Mouse (Mus musculus): ENCODE results near the gene Zdhhc16. TPM values are rescaled to one million over a fixed set of nuclear protein-coding genes. Genes with fewer than 3 reads are reported as not detected.

The Zdhhc16 gene
- polyA plus RNA-seq, 1 experiment from 2014 or later = 87.2 TPM

- Histone ChIP-seq H3K36me3 (no peaks in the 10 kb centered on the region; the same call in 1 of the 2 replicates), H3K4me2 (replicated peaks) (peak overlapping the region; percentile 6; the same call in 1 of the 2 replicates), H3K4me3 (replicated peaks) (no peak overlapping the region), H3K27me3 (no peaks in the 10 kb centered on the region), H3K9ac (no peak overlapping the region), H3K4me1 (peaks cover 42% of the 10 kb centered on the region), H3K27ac (replicated peaks) (peak overlapping the region; percentile 80), H3K9me3 (replicated peaks) (no peaks in the 10 kb centered on the region)
- 38% methylated on average over 13 of the region's 13 CpGs for WGBS
- ATAC-seq (ENCODE audit: insufficient number of reproducible peaks, low FRiP score, low TSS enrichment, low read depth) = peak; percentile 70; the same call in 1 of the 2 replicates
These were observed 40.9 kb downstream of the Zdhhc16 start for GRCm38 (mm10) chr19:41973891-41974794.

- no peaks in the 10 kb centered on the region for H3K27me3 ChIP-seq
- H3K27ac ChIP-seq (replicated peaks) = peak overlapping the region; percentile 92
- no peaks in the 10 kb centered on the region for H3K9me3 ChIP-seq (replicated peaks)
- no peak for ATAC-seq (ENCODE audit: insufficient number of reproducible peaks, low FRiP score, low TSS enrichment, low read depth)
- WGBS = under 1% methylated on average over 16 of the region's 16 CpGs
- H3K4me3 ChIP-seq (replicated peaks) = peak overlapping the region; percentile 82
- peak overlapping the region; percentile 78 for H3K4me2 ChIP-seq (replicated peaks)
- H3K9ac ChIP-seq = peak overlapping the region; percentile 60
- H3K4me1 ChIP-seq = peaks cover 46% of the 10 kb centered on the region
- H3K36me3 ChIP-seq = no peaks in the 10 kb centered on the region
These were observed 47.1 kb downstream of the Zdhhc16 start for GRCm38 (mm10) chr19:41980422-41980818.

- Histone ChIP-seq H3K36me3 (no peaks in the 10 kb centered on the region), H3K4me3 (replicated peaks) (peak within 1 kb of the TSS; percentile 82), H3K27me3 (no peaks in the 10 kb centered on the region), H3K4me2 (replicated peaks) (peak within 1 kb of the TSS; percentile 78), H3K4me1 (peaks cover 44% of the 10 kb centered on the region), H3K9ac (peak within 1 kb of the TSS; percentile 82), H3K9me3 (replicated peaks) (no peaks in the 10 kb centered on the region), H3K27ac (replicated peaks) (peak within 1 kb of the TSS; percentile 92)
- ATAC-seq (ENCODE audit: insufficient number of reproducible peaks, low FRiP score, low TSS enrichment, low read depth) = peak; percentile 97
- WGBS = under 1% methylated on average over 67 of the region's 68 CpGs
These were observed 47.7 kb downstream of the Zdhhc16 start, which contains the start of gene Mms19 for GRCm38 (mm10) chr19:41980819-41981594. Gene Mms19 (minus strand): TSS chr19:41981157.

GRCm38 (mm10) chr19:41981595-41981927 is 48.3 kb downstream of the Zdhhc16 start, which contains the start of gene Ubtd1:
Gene Ubtd1 (plus strand): TSS chr19:41981763.
- Histone ChIP-seq H3K9ac (peak within 1 kb of the TSS; percentile 82), H3K4me1 (peaks cover 42% of the 10 kb centered on the region), H3K4me3 (replicated peaks) (peak within 1 kb of the TSS; percentile 82), H3K9me3 (replicated peaks) (no peaks in the 10 kb centered on the region), H3K36me3 (no peaks in the 10 kb centered on the region), H3K27ac (replicated peaks) (peak within 1 kb of the TSS; percentile 92), H3K4me2 (replicated peaks) (peak within 1 kb of the TSS; percentile 78), H3K27me3 (no peaks in the 10 kb centered on the region)
- under 1% methylated on average over 32 of the region's 33 CpGs for WGBS
- ATAC-seq (ENCODE audit: insufficient number of reproducible peaks, low FRiP score, low TSS enrichment, low read depth) = no peak; the same call in 1 of the 2 replicates

GRCm38 (mm10) chr19:41981931-41982790 is 48.9 kb downstream of the Zdhhc16 start:
- Histone ChIP-seq H3K4me2 (replicated peaks) (peak overlapping the region; percentile 78), H3K9me3 (replicated peaks) (no peaks in the 10 kb centered on the region), H3K27ac (replicated peaks) (peak overlapping the region; percentile 92), H3K27me3 (no peaks in the 10 kb centered on the region), H3K4me1 (peaks cover 38% of the 10 kb centered on the region), H3K36me3 (no peaks in the 10 kb centered on the region), H3K4me3 (replicated peaks) (peak overlapping the region; percentile 82), H3K9ac (peak overlapping the region; percentile 82)
- WGBS = under 1% methylated on average over 74 of the region's 74 CpGs
- no peak for ATAC-seq (ENCODE audit: insufficient number of reproducible peaks, low FRiP score, low TSS enrichment, low read depth)

GRCm38 (mm10) chr19:41982791-41983150 is 49.5 kb downstream of the Zdhhc16 start:
- peaks cover 31% of the 10 kb centered on the region for H3K4me1 ChIP-seq
- peak overlapping the region; percentile 82 for H3K9ac ChIP-seq

GRCm38 (mm10) chr19:41985994-41986393 is 52.7 kb downstream of the Zdhhc16 start:
- no peak for ATAC-seq (ENCODE audit: insufficient number of reproducible peaks, low FRiP score, low TSS enrichment, low read depth)
- Histone ChIP-seq H3K4me2 (replicated peaks) (no peak overlapping the region), H3K27ac (replicated peaks) (no peak overlapping the region), H3K4me1 (peaks cover 20% of the 10 kb centered on the region), H3K4me3 (replicated peaks) (no peak overlapping the region), H3K9me3 (replicated peaks) (no peaks in the 10 kb centered on the region), H3K27me3 (no peaks in the 10 kb centered on the region), H3K36me3 (no peaks in the 10 kb centered on the region), H3K9ac (no peak overlapping the region)
- WGBS = 95% methylated on average over 5 of the region's 5 CpGs

More at GRCm38 (mm10) chr19:41982791-41983150, 49.5 kb downstream of the Zdhhc16 start:
- 8% methylated on average over 4 of the region's 4 CpGs for WGBS
- no peaks in the 10 kb centered on the region for H3K27me3 ChIP-seq
- H3K4me3 ChIP-seq (replicated peaks) = peak overlapping the region; percentile 82
- peak overlapping the region; percentile 92 for H3K27ac ChIP-seq (replicated peaks)
- no peaks in the 10 kb centered on the region for H3K36me3 ChIP-seq
- H3K9me3 ChIP-seq (replicated peaks) = no peaks in the 10 kb centered on the region
- peak overlapping the region; percentile 78 for H3K4me2 ChIP-seq (replicated peaks)
- no peak for ATAC-seq (ENCODE audit: insufficient number of reproducible peaks, low FRiP score, low TSS enrichment, low read depth)

GRCm38 (mm10) chr19:41987206-41987605 is 53.9 kb downstream of the Zdhhc16 start:
- Histone ChIP-seq H3K4me3 (replicated peaks) (no peak overlapping the region), H3K4me1 (peaks cover 28% of the 10 kb centered on the region), H3K9ac (no peak overlapping the region), H3K9me3 (replicated peaks) (no peaks in the 10 kb centered on the region), H3K27me3 (no peaks in the 10 kb centered on the region), H3K36me3 (no peaks in the 10 kb centered on the region), H3K4me2 (replicated peaks) (no peak overlapping the region), H3K27ac (replicated peaks) (no peak overlapping the region)
- no peak for ATAC-seq (ENCODE audit: insufficient number of reproducible peaks, low FRiP score, low TSS enrichment, low read depth)
- 78% methylated on average over 4 of the region's 4 CpGs for WGBS

- 72% methylated on average over 6 of the region's 6 CpGs for WGBS
- H3K36me3 ChIP-seq = no peaks in the 10 kb centered on the region
- no peak overlapping the region for H3K9ac ChIP-seq
- no peak overlapping the region for H3K4me3 ChIP-seq (replicated peaks)
- no peak for ATAC-seq (ENCODE audit: insufficient number of reproducible peaks, low FRiP score, low TSS enrichment, low read depth)
- H3K4me1 ChIP-seq = peaks cover 31% of the 10 kb centered on the region
- H3K4me2 ChIP-seq (replicated peaks) = no peak overlapping the region
- no peak overlapping the region for H3K27ac ChIP-seq (replicated peaks)
- no peaks in the 10 kb centered on the region for H3K9me3 ChIP-seq (replicated peaks)
- no peaks in the 10 kb centered on the region for H3K27me3 ChIP-seq
These were observed 56.5 kb downstream of the Zdhhc16 start for GRCm38 (mm10) chr19:41989810-41990209.

- H3K4me2 ChIP-seq (replicated peaks) = no peak overlapping the region
- no peaks in the 10 kb centered on the region for H3K9me3 ChIP-seq (replicated peaks)
- H3K36me3 ChIP-seq = no peaks in the 10 kb centered on the region
- WGBS = 48% methylated on average over 6 of the region's 6 CpGs
- no peaks in the 10 kb centered on the region for H3K27me3 ChIP-seq
- peak overlapping the region; percentile 28; the same call in 1 of the 2 replicates for H3K27ac ChIP-seq (replicated peaks)
- H3K9ac ChIP-seq = no peak overlapping the region
- no peak for ATAC-seq (ENCODE audit: insufficient number of reproducible peaks, low FRiP score, low TSS enrichment, low read depth)
- no peak overlapping the region for H3K4me3 ChIP-seq (replicated peaks)
- H3K4me1 ChIP-seq = peaks cover 43% of the 10 kb centered on the region
These were observed 58.7 kb downstream of the Zdhhc16 start for GRCm38 (mm10) chr19:41991926-41992477.
